Mouse (Mus musculus) midbrain, embryonic 14.5 days (tissue): ENCODE results near the gene Capn5. TPM values are rescaled to one million over a fixed set of nuclear protein-coding genes. Genes with fewer than 3 reads are reported as not detected.

ENCODE experiments used
- ATAC-seq: fragments of 200-750 bp; cut with Nextera tagmentation; 2 replicates; pipeline ENCODE4 v1.8.0; 2017; ENCODE audit warnings: moderate number of reproducible peaks, moderate library complexity; ENCODE audit not compliant: low FRiP score, low TSS enrichment
- DNase-seq: peaks from one replicate; pipeline ENCODE4 v3.0.0-alpha.2; 2015
- H3K27ac ChIP-seq: fragments of 300-500 bp; sonication (generic); replicated peaks from 2 replicates; pipeline ENCODE4 v1.5.1; 2014; ENCODE audit warnings: mild to moderate bottlenecking, low read depth, low read length, moderate library complexity
- H3K27me3 ChIP-seq: fragments of 300-500 bp; sonication (generic); 2 replicates; pipeline ENCODE4 v1.6.1; 2014; ENCODE audit warnings: low read length, control low read depth, mixed read lengths; ENCODE audit not compliant: control insufficient read depth, insufficient read depth
- H3K36me3 ChIP-seq: fragments of 300-500 bp; sonication (generic); 2 replicates; pipeline ENCODE4 v1.6.1; 2014; ENCODE audit warnings: low read length, control low read depth; ENCODE audit not compliant: control insufficient read depth, insufficient read depth
- H3K4me1 ChIP-seq: fragments of 300-500 bp; sonication (generic); 2 replicates; pipeline ENCODE4 v1.6.1; 2014; ENCODE audit warnings: mild to moderate bottlenecking, antibody characterized with exemption, low read length, control low read depth; ENCODE audit not compliant: control insufficient read depth, insufficient read depth
- H3K4me2 ChIP-seq: fragments of 300-500 bp; sonication (generic); 2 replicates; pipeline ENCODE4 v1.6.1; 2014; ENCODE audit warnings: mild to moderate bottlenecking, low read length, moderate library complexity
- H3K4me3 ChIP-seq: fragments of 300-500 bp; sonication (generic); replicated peaks from 2 replicates; pipeline ENCODE4 v1.5.1; 2014; ENCODE audit warnings: low read depth, low read length
- H3K9ac ChIP-seq: fragments of 300-500 bp; sonication (generic); replicated peaks from 2 replicates; pipeline ENCODE4 v1.6.1; 2014; ENCODE audit warnings: mild to moderate bottlenecking, low read length, moderate library complexity
- H3K9me3 ChIP-seq: fragments of 300-500 bp; sonication (generic); 2 replicates; pipeline ENCODE4 v1.6.1; 2016; ENCODE audit warnings: low read length, control low read depth, mixed read lengths; ENCODE audit not compliant: control insufficient read depth
- WGBS: fragments of 180-500 bp; shearing (Covaris S2); extraction: QIAGEN DNeasy Blood & Tissue Kit; methylation state at CpG from one replicate; pipeline ENCODE4 v1.1.7; 2014; 5-methylcytosine and 5-hydroxymethylcytosine counted together
- polyA plus RNA-seq: library from polyadenylated mRNA; unstranded; fragments of >200 nt; fragmentation: Nextera tagmentation; extraction: Ambion mirVana; gene quantifications from 2 replicates; pipeline ENCODE4 v1.2.1, GENCODE M21; 2014

Gene Capn5
- polyA plus RNA-seq, 1 experiment from 2014 or later, result 9.8 TPM

DNA sequence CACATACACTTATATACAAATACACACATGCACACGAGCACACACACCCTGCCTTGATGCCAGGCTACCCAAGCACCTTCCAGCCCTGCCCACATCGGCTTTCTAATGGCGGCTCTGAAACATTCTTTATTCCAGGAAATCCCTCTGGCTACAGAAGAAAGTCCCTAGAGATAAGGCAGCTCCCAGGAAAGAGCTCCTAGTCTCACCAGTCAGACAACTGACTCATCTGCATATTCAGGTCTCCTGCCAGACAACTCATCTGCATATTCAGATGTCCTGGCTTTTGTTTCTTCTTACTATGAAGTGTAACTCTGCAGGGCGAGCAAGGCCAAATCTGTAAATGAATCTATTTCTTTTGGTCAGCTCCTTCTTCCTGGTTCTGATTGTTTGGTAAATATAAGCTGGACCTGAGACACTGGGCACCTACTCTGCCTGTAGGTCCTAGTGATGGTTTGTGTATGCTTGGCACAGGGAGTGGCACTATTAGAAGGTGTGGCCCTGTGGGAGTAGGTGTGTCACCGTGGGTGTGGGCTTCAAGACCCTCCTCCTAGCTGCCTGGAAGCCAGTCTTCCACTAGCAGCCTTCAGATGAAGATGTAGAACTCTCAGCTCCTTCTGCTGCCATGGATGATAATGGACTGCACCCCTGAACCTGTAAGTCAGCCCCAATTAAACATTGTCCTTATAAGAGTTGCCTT, 20.3 kb downstream of the Capn5 start:
- Histone ChIP-seq H3K4me2 (no peak overlapping the region), H3K36me3 (no peaks in the 10 kb centered on the region), H3K9me3 (no peaks in the 10 kb centered on the region), H3K27ac (no peak overlapping the region), H3K27me3 (no peaks in the 10 kb centered on the region), H3K4me1 (peaks cover 12% of the 10 kb centered on the region), H3K9ac (no peak overlapping the region), H3K4me3 (no peak overlapping the region)
- 52% methylated on average over 5 of the region's 5 CpGs for WGBS
- DNase-seq, result no peak
- ATAC-seq, result no peak

DNA sequence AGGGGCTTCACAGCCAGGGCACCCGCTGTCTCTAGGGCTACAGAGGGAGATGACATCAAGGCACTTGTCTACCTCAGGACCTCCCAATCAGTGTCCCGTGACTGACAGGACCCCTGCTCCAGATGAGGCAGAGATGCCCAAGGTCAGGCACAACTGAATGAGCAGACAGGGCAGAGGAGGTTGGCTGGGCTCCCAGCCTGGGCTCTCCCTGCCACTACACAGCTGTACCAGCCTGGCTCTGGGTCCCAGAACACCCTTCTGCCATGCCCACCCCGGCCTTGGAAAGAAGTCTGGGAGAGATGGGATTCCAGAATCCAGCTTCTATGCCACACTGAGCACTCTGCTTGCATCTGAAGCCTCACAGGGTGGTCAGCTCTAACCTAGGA, 21.8 kb downstream of the Capn5 start:
- no peaks in the 10 kb centered on the region for H3K9me3 ChIP-seq
- H3K9ac ChIP-seq, result no peak overlapping the region
- no peak overlapping the region for H3K4me3 ChIP-seq
- ATAC-seq, result no peak
- peaks cover 12% of the 10 kb centered on the region for H3K4me1 ChIP-seq
- no peak overlapping the region for H3K27ac ChIP-seq
- WGBS, result 51% methylated on average over 3 of the region's 3 CpGs
- no peaks in the 10 kb centered on the region for H3K36me3 ChIP-seq
- H3K4me2 ChIP-seq, result no peak overlapping the region
- no peak for DNase-seq
- no peaks in the 10 kb centered on the region for H3K27me3 ChIP-seq

DNA sequence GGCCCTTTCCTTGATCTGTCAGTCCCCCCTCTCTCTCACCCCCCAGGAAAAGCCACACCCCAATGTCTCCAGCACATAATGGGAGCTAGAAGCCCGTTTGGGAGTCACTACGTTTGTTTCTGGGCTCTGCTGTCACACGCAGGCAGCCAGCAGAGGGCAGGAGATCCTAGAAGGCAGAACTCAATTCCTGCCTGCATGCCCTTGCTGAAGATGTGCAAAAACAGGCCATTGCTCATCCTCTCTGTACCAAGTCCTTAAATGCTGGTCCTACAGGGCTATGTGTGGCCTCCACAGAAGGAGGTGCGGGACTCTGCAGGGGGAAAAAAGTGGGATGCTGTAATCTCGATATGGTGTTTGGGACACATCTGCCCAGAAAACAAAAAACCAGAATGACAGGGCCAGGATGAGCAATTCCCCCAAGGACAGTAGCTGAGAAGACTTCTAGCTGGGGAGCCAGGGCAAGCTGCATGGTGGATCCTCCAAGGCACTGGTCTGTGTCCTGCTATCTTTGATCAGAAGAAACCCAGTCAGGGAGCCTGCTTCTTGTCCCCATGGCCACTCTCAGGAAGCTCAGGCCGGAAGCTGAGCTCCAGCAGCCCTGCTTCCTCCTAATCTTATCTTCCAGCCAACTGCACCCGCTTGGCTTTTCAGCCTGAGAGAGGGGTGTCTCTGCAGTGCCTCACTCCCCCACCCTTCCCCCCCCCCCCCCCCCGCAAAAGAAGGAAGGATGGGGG, 22.4 kb downstream of the Capn5 start:
- Histone ChIP-seq H3K9me3 (no peaks in the 10 kb centered on the region), H3K4me1 (peaks cover 12% of the 10 kb centered on the region), H3K27ac (no peak overlapping the region), H3K36me3 (no peaks in the 10 kb centered on the region), H3K9ac (0 out of 2 replicates have a peak overlapping the region, but pooled peaks have one; percentile 16), H3K27me3 (no peaks in the 10 kb centered on the region), H3K4me3 (no peak overlapping the region), H3K4me2 (no peak overlapping the region)
- ATAC-seq (no peak; the same call in 1 of the 2 replicates), DNase-seq (peak; percentile 86)
- 32% methylated on average over 7 of the region's 8 CpGs for WGBS

DNA sequence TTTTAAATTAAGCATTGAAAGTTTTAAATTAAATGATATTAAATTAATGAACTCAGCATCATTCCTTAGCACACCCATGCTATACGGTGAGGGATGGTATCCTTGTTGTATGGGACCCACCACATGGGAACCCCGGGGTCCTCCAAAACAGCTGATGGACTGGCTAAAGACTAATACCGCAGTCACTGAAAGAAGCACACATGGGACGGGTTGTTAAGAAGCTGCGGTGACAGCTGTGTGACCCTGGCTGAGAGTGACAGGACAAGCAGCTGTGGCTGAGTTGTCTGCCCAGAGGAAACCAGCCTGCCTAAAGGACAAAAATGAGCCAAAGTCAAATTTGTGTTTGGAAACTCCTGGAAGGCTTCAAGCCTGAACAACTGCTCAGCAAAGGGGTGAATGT, 24.2 kb downstream of the Capn5 start:
- Histone ChIP-seq H3K27ac (no peak overlapping the region), H3K27me3 (no peaks in the 10 kb centered on the region), H3K4me3 (no peak overlapping the region), H3K9ac (no peak overlapping the region), H3K9me3 (no peaks in the 10 kb centered on the region), H3K4me1 (peaks cover 21% of the 10 kb centered on the region), H3K36me3 (no peaks in the 10 kb centered on the region), H3K4me2 (no peak overlapping the region)
- 78% methylated on average over 5 of the region's 5 CpGs for WGBS
- ATAC-seq, result no peak
- no peak for DNase-seq

DNA sequence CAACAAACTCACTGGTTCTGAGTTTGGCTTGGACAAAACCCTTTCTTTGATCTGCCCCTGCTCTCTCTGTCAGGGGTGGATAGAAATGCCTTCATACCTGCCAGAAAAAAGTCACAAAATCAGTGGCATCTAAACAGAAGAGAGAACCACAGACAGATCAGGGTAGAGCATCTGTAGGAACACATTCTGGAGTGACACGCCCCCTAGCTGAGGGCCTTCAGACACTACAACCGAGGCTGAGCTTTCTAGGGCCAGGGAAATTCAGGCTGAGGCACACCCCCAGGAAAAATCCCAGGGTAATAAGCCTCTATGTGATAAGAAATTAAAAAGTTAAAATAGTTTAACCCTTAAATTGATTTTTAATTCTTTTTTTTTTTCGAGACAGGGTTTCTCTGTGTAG, 24.7 kb downstream of the Capn5 start:
- H3K4me1 ChIP-seq, result peaks cover 21% of the 10 kb centered on the region
- no peaks in the 10 kb centered on the region for H3K9me3 ChIP-seq
- DNase-seq, result no peak
- H3K4me3 ChIP-seq, result no peak overlapping the region
- no peak overlapping the region for H3K27ac ChIP-seq
- H3K4me2 ChIP-seq, result no peak overlapping the region
- no peak overlapping the region for H3K9ac ChIP-seq
- H3K36me3 ChIP-seq, result no peaks in the 10 kb centered on the region
- ATAC-seq, result no peak
- no peaks in the 10 kb centered on the region for H3K27me3 ChIP-seq
- WGBS, result 42% methylated on average over 3 of the region's 3 CpGs

DNA sequence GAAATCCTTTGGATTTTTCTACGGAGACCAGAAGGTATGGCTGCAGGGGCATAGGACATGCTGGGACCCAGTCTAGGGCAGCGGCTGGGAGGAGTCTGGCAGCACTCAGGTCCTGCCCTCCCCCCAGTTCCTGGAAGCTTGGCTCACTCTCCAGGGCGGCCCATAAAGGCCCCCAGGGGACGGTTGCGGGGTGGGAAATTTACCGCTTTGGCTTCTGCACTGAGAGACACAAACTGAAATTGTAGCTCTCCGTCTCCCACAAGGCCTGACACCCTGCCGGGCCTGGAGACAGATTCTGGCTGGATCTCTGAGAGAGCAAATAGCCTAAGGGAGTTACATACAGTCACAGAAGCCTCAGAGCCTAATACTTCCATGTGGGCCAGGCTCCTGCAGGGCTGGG, 25.7 kb downstream of the Capn5 start:
- ATAC-seq (no peak), DNase-seq (no peak)
- 71% methylated on average over 8 of the region's 8 CpGs for WGBS
- Histone ChIP-seq H3K27me3 (no peaks in the 10 kb centered on the region), H3K4me1 (peaks cover 14% of the 10 kb centered on the region), H3K4me2 (no peak overlapping the region), H3K4me3 (no peak overlapping the region), H3K27ac (no peak overlapping the region), H3K9me3 (no peaks in the 10 kb centered on the region), H3K9ac (no peak overlapping the region), H3K36me3 (no peaks in the 10 kb centered on the region)

DNA sequence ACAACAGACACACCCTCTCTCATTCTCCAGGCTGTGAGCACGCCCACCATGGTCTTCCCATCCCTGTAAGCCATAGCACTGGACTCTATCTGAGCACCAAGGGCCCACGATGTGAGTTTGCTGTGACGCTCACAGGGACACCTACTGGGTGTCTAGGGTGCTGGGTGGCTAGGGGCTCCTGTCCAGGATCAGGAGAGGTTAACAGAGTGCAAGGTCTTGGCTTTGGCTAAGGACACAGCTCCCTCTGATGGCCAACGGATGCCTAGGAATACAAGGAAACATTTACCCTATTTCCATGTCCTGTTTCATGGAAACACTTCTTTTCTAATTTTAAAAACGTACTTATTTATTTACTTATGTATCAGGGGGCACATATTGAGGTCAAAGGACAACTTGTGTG, 27.5 kb downstream of the Capn5 start:
- WGBS, result 42% methylated on average over 5 of the region's 5 CpGs
- no peak for ATAC-seq

DNA sequence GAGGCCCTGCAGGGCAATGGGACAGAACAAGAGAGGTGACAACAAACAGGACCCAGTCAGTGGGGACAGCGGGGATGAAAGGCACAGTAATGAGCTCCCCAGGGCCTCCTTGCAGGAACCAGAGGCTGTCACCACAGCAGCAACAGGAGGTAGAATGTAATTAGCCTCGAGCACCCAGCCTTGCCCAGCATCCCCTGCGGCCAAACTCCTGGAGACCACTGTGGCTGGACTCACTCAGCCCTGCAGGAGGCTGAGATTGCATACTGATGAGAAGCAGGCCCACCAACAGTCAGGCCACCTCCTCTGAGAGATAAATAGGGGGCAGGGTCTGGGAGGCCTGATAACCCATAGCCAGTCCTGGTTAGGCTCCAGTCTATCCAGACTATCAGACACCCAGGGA, 28.3 kb downstream of the Capn5 start:
- DNase-seq, result peak; percentile 44
- no peak overlapping the region for H3K27ac ChIP-seq
- H3K4me2 ChIP-seq, result no peak overlapping the region
- H3K4me3 ChIP-seq, result no peak overlapping the region
- 0 out of 2 replicates have a peak, but pooled peaks have one; percentile 22 for ATAC-seq
- H3K9me3 ChIP-seq, result no peaks in the 10 kb centered on the region
- WGBS, result 10% methylated on average over 3 of the region's 3 CpGs
- no peaks in the 10 kb centered on the region for H3K36me3 ChIP-seq
- no peak overlapping the region for H3K9ac ChIP-seq
- peaks cover 10% of the 10 kb centered on the region; the same call in 1 of the 2 replicates for H3K4me1 ChIP-seq
- H3K27me3 ChIP-seq, result no peaks in the 10 kb centered on the region

More for the DNA sequence above, 27.5 kb downstream of the Capn5 start:
- no peak overlapping the region for H3K4me2 ChIP-seq
- H3K9me3 ChIP-seq, result no peaks in the 10 kb centered on the region
- no peaks in the 10 kb centered on the region for H3K27me3 ChIP-seq
- no peaks in the 10 kb centered on the region for H3K36me3 ChIP-seq
- 0 out of 2 replicates have a peak overlapping the region, but pooled peaks have one; percentile 8 for H3K27ac ChIP-seq
- DNase-seq, result no peak
- no peak overlapping the region for H3K4me3 ChIP-seq
- no peak overlapping the region for H3K9ac ChIP-seq
- H3K4me1 ChIP-seq, result peaks cover 10% of the 10 kb centered on the region; the same call in 1 of the 2 replicates
